Mouse (Mus musculus): Measurements from ENCODE around the gene Prr9. TPM values are rescaled to one million over a fixed set of nuclear protein-coding genes. Genes with fewer than 3 reads are reported as not detected.

Gene Prr9
- not detected in 2 replicates for polyA plus RNA-seq (2016; fragmentation: Nextera tagmentation; extraction: Ambion mirVana)

DNA sequence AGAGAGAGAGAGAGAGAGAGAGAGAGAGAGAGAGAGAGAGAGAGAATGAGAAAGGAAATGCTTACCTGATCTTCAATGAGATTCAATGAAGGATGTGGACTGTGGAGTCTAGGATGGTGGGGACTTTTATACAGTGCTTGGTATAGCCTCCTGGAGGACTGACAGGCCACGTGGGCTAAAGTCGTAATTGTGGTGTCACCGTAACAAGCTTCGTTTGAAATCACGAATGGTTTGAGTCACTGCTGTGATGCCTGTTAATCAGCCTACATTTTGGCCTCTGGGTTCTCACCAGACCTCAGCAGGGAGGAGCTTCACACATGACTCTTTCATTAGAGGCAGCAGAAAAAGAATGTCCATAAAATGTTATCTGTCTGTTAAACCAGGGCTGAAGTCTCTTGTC lies at the start of gene Prr9:
TSS of gene Prr9 (minus strand) at position 101 of the 400 bp plus-strand sequence.
- no peak for ATAC-seq (ENCODE audit: low FRiP score)
- no peak within 1 kb of the TSS for H3K9ac ChIP-seq
- H3K4me3 ChIP-seq (replicated peaks), result no peak within 1 kb of the TSS

DNA sequence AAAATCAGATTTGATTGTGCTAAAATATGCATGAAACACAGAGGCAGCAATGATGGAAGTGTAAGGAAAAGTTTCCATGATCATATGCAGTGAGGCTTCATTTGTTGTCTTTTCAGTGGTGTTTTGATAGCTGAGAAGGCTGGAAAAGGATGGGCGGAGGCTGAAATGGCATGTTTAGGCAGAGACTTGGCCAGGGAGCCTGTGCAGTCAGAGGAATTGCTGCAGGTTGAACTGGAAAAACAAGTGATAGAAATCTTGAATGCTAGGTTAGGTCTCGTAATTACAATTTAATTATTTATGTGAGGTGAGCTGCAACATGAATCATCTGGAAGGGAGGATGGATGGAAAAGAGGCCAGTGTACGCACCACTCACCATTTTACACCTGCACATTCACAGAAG lies 46.1 kb upstream of the Prr9 start:
- no peaks in the 10 kb centered on the region for H3K36me3 ChIP-seq (replicated peaks)
- H3K4me2 ChIP-seq, result no peak overlapping the region
- no peak overlapping the region for H3K9ac ChIP-seq
- H3K4me1 ChIP-seq, result no peaks in the 10 kb centered on the region
- H3K9me3 ChIP-seq, result no peaks in the 10 kb centered on the region
- WGBS, result 94% methylated on average over 3 of the region's 3 CpGs
- no peak overlapping the region for H3K27ac ChIP-seq
- ATAC-seq (ENCODE audit: low FRiP score), result no peak
- H3K4me3 ChIP-seq (replicated peaks), result no peak overlapping the region
- no peaks in the 10 kb centered on the region for H3K27me3 ChIP-seq

More for the DNA sequence above, at the start of gene Prr9:
- H3K4me1 ChIP-seq, result no peaks in the 10 kb centered on the region
- no peaks in the 10 kb centered on the region for H3K27me3 ChIP-seq
- no peak within 1 kb of the TSS for H3K27ac ChIP-seq
- no peak within 1 kb of the TSS for H3K4me2 ChIP-seq
- H3K9me3 ChIP-seq, result no peaks in the 10 kb centered on the region
- WGBS, result 89% methylated on average over 5 of the region's 5 CpGs
- no peaks in the 10 kb centered on the region for H3K36me3 ChIP-seq (replicated peaks)

DNA sequence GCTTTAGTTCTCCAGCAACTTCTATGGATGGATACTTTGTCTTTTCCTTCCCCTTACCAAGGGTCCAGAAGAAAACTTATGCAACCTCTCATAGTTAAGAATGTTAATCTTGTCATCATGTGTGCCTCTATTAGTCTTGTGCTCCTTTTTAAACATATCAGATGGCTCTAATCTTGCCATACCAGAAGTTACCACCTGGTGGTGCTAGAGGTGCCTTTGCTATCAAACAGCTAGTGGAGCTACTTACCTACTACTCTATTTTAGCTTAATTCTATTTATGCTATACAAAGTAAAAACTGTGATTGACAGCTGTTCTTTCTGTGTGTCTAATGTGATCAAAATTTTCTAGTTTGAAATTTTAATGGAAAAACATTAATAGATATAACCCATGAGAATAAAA lies 29.6 kb upstream of the Prr9 start:
- H3K4me1 ChIP-seq, result no peaks in the 10 kb centered on the region
- H3K4me3 ChIP-seq (replicated peaks), result no peak overlapping the region
- no peaks in the 10 kb centered on the region for H3K27me3 ChIP-seq
- no peaks in the 10 kb centered on the region for H3K36me3 ChIP-seq (replicated peaks)
- no peak overlapping the region for H3K9ac ChIP-seq
- no peaks in the 10 kb centered on the region for H3K9me3 ChIP-seq
- no peak for ATAC-seq (ENCODE audit: low FRiP score)
- no peak overlapping the region for H3K27ac ChIP-seq
- H3K4me2 ChIP-seq, result no peak overlapping the region

DNA sequence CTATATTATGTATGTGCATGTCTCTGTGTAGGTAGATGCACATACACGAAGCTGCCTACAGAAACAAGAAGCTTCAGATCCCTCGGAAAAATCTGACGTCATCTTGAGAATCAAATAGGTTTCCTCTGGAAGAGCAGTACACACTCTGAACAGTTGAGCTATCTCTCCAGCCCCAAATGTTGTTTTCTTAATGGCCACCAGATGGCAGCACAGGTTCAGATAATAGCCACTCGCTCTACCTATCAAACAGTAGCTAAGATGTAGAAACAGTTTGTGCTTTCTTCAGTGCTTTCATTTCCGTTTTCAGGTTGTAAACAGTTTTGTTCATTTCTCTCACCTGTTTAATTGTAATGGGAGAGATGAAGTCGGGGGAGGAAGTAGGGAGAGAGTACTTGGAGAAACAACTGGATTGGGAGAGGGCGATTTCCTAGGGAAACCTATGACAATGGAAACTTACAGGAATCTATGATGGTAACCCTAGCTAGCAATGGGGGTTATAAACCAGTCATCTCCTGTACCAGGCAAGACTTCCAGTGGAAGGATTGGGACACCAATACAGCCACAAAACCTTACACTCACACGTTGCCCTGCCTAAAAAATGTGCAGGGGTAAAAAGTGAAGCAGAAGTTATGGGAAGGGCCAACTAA lies 27.0 kb upstream of the Prr9 start:
- peak; percentile 88 for ATAC-seq (ENCODE audit: low FRiP score)
- Histone ChIP-seq H3K4me2 (no peak overlapping the region), H3K4me3 (replicated peaks) (no peak overlapping the region), H3K9me3 (no peaks in the 10 kb centered on the region), H3K4me1 (no peaks in the 10 kb centered on the region), H3K27ac (no peak overlapping the region), H3K36me3 (replicated peaks) (no peaks in the 10 kb centered on the region), H3K9ac (no peak overlapping the region), H3K27me3 (no peaks in the 10 kb centered on the region)
- 26% methylated on average over 8 of the region's 8 CpGs for WGBS

DNA sequence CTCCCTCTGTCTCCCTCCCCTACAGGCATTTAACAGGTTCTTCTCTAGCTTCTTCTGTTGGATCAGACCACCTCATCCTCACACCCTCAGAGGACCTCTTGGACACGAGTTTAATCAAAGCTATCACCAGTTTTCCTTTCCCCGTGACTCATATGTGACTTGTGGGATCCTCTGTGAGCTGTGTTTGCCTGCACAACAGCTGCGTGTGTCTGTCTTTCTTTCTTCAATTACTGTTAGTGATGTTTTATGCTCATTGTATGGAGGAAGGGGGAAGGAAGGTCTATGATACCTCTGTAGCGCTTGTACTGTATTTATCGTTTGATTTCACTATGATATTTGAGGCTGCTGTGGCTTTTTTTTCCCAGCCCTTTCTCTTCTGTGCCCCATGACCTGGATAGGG lies 24.2 kb upstream of the Prr9 start:
- Histone ChIP-seq H3K9ac (no peak overlapping the region), H3K36me3 (replicated peaks) (no peaks in the 10 kb centered on the region), H3K9me3 (no peaks in the 10 kb centered on the region), H3K4me3 (replicated peaks) (no peak overlapping the region), H3K27me3 (no peaks in the 10 kb centered on the region), H3K4me1 (no peaks in the 10 kb centered on the region), H3K27ac (no peak overlapping the region), H3K4me2 (no peak overlapping the region)
- ATAC-seq (ENCODE audit: low FRiP score), result no peak
- 80% methylated on average over 5 of the region's 5 CpGs for WGBS

DNA sequence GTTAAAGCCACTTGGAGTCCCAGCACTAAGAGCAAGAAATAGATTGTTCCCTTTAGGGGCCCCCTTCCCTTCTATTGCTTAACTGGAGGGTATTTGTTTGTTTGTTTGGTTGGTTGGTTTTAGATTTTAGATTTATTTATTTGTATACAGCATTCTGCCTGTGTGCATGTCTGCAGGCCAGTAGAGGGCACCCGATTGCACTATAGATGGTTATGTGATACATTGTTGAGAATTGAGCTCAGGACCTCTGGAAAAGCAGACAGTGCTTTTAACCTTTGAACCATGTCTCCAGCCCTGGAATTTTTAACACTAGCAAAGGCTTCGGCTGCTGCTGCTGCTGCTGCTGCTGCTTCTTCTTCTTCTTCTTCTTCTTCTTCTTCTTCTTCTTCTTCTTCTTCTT lies 23.7 kb upstream of the Prr9 start:
- ATAC-seq (ENCODE audit: low FRiP score), result no peak
- WGBS, result 63% methylated on average over 2 of the region's 2 CpGs

DNA sequence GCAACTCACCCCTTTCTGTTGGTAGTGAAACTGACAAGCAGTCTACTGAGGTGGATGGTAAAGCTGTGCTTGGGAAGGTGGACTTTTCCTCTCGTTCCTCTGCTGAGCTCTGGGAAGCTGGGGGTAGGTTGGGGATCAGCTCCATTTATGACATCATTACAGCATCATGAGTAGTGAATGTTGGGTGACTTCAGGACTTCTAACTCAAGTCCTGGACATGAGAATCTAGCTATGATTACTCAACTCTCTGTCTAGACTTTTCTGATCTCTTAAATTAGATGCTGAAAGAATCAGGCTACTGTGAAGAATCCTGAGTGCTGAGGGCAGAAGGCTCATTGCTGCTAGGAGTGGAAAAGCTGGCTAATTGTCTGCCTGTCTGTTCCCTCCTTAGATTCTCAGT lies 18.9 kb upstream of the Prr9 start, which contains the start of gene Lelp1:
TSS of gene Lelp1 (minus strand) at position 101 of the 400 bp plus-strand sequence.
- Histone ChIP-seq H3K9ac (no peak within 1 kb of the TSS), H3K27me3 (no peaks in the 10 kb centered on the region), H3K9me3 (no peaks in the 10 kb centered on the region), H3K4me3 (replicated peaks) (no peak within 1 kb of the TSS), H3K36me3 (replicated peaks) (no peaks in the 10 kb centered on the region), H3K27ac (no peak within 1 kb of the TSS), H3K4me1 (no peaks in the 10 kb centered on the region), H3K4me2 (no peak within 1 kb of the TSS)
- ATAC-seq (ENCODE audit: low FRiP score), result no peak
- 71% methylated on average over 1 of the region's 1 CpGs for WGBS

More for the DNA sequence above, 23.7 kb upstream of the Prr9 start:
- no peak overlapping the region for H3K4me2 ChIP-seq
- no peak overlapping the region for H3K27ac ChIP-seq
- H3K4me3 ChIP-seq (replicated peaks), result no peak overlapping the region
- H3K9me3 ChIP-seq, result no peaks in the 10 kb centered on the region
- no peak overlapping the region for H3K9ac ChIP-seq
- H3K4me1 ChIP-seq, result no peaks in the 10 kb centered on the region
- no peaks in the 10 kb centered on the region for H3K27me3 ChIP-seq
- H3K36me3 ChIP-seq (replicated peaks), result no peaks in the 10 kb centered on the region

DNA sequence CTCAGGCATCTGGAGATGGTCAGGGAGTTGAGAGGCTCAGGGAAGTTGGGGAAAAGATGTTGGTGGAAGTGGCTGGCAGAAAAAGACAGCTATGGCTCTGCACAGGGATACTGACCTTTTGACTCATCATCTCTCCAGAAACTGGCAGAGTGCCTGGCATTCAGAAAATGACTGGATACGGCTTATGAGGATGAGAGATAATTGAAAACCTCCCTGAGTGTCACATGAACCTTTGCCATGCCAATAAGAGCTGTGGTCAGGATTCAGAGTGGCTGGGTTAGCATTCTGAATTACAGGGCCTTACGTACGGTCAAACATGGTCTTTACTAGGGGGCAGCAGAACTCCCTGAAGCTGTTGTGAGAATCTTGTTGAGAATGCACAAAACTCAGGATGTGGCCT lies 2.8 kb downstream of the Prr9 start:
- no peaks in the 10 kb centered on the region for H3K36me3 ChIP-seq (replicated peaks)
- H3K4me1 ChIP-seq, result no peaks in the 10 kb centered on the region
- H3K27ac ChIP-seq, result no peak overlapping the region
- no peak overlapping the region for H3K4me2 ChIP-seq
- H3K4me3 ChIP-seq (replicated peaks), result no peak overlapping the region
- no peaks in the 10 kb centered on the region for H3K27me3 ChIP-seq
- ATAC-seq (ENCODE audit: low FRiP score), result no peak
- H3K9ac ChIP-seq, result no peak overlapping the region
- WGBS, result 86% methylated on average over 3 of the region's 3 CpGs
- no peaks in the 10 kb centered on the region for H3K9me3 ChIP-seq

DNA sequence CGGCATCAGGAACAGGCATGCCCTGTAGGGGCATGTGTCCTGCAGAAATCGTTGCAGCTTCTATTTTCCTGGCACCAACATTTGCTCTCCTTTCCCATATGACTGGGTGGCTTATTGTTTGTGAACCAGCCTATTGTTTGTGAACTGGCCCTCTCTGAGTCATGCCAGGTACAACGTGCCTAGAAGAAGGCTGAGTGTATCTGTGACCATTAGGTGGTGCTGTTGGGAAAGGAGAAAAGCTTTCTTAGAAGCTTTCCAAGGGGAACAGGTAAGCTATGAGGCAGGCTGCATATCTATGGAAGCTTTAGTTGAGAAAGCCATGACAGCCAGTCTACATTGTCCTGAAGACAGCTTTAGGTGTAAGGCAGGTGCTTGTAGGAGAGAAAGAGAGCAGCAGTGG lies 5.8 kb downstream of the Prr9 start:
- no peak for ATAC-seq (ENCODE audit: low FRiP score)
- no peak overlapping the region for H3K27ac ChIP-seq
- H3K4me2 ChIP-seq, result no peak overlapping the region
- no peaks in the 10 kb centered on the region for H3K9me3 ChIP-seq
- H3K9ac ChIP-seq, result no peak overlapping the region
- H3K4me1 ChIP-seq, result no peaks in the 10 kb centered on the region
- H3K4me3 ChIP-seq (replicated peaks), result no peak overlapping the region
- WGBS, result 31% methylated on average over 3 of the region's 3 CpGs
- H3K36me3 ChIP-seq (replicated peaks), result no peaks in the 10 kb centered on the region
- no peaks in the 10 kb centered on the region for H3K27me3 ChIP-seq

DNA sequence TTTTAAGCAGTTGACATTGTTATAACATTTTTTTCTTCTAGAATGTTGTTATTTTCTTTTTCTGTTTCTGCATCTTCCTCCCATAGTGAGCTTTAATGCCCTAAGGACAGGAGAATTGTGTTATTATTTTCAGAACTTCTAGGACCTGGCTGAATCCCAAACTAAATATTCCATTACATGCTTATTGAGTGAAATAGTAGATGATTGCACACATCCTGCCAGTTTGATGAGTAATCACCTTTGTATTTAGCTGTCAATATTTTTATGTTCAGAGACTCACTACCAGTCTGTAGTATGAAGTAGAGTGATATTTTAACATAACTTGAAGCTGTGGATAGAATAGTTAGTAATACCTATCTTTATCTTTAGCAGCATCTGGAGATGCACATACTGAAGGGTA lies 12.2 kb downstream of the Prr9 start:
- H3K9me3 ChIP-seq, result no peaks in the 10 kb centered on the region
- no peaks in the 10 kb centered on the region for H3K27me3 ChIP-seq
- H3K4me2 ChIP-seq, result no peak overlapping the region
- no peaks in the 10 kb centered on the region for H3K36me3 ChIP-seq (replicated peaks)
- H3K4me1 ChIP-seq, result peaks cover 4% of the 10 kb centered on the region; the same call in 1 of the 2 replicates
- no peak overlapping the region for H3K27ac ChIP-seq
- no peak overlapping the region for H3K9ac ChIP-seq
- no peak overlapping the region for H3K4me3 ChIP-seq (replicated peaks)
- ATAC-seq (ENCODE audit: low FRiP score), result no peak

DNA sequence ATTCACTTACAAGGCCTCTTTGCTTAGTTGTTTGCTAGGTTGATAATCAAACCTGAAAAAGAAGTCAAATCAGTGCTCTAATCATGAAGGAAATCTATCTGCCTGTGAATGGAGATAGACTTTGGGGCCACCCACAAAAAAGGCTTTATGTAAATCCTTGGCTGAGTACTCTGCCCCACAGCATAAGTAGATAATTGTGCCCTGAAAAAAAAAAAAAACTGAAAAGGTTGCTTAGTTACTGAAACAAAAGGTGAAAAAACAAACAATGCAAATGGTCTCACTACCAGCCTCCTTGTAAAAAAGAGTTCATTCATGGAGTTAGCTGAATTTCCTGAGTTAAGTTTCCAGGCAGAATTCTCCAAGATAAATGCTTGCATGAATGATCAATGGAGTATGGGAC lies 13.0 kb downstream of the Prr9 start:
- Histone ChIP-seq H3K4me1 (peaks cover 4% of the 10 kb centered on the region; the same call in 1 of the 2 replicates), H3K9me3 (no peaks in the 10 kb centered on the region), H3K4me3 (replicated peaks) (no peak overlapping the region), H3K36me3 (replicated peaks) (no peaks in the 10 kb centered on the region), H3K27me3 (no peaks in the 10 kb centered on the region), H3K9ac (no peak overlapping the region), H3K27ac (no peak overlapping the region), H3K4me2 (no peak overlapping the region)
- peak; percentile 46; the same call in 1 of the 2 replicates for ATAC-seq (ENCODE audit: low FRiP score)

DNA sequence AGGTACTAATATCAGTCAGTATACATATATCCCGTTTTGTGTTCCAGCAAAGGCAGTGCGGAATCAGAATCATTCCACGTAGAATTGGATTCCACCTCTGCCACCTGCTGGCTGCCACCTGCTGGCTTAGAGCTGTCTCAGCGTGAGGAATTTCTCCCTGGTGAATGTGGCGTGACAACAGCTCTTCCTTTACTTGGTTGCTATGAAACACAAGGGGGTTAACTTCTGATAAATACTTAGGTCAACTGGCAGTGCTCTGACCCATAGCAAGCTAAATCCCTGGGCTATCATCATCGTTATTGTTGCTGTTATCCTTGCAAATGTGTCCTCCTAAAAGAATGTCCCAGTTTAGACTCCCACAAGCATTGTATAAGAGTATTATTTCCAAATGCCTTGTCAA lies 17.2 kb downstream of the Prr9 start:
- no peak overlapping the region for H3K27ac ChIP-seq
- H3K9me3 ChIP-seq, result no peaks in the 10 kb centered on the region
- peaks cover 4% of the 10 kb centered on the region; the same call in 1 of the 2 replicates for H3K4me1 ChIP-seq
- no peak overlapping the region for H3K4me2 ChIP-seq
- 13% methylated on average over 6 of the region's 6 CpGs for WGBS
- ATAC-seq (ENCODE audit: low FRiP score), result no peak; the same call in 1 of the 2 replicates
- H3K4me3 ChIP-seq (replicated peaks), result no peak overlapping the region
- no peaks in the 10 kb centered on the region for H3K27me3 ChIP-seq
- no peaks in the 10 kb centered on the region for H3K36me3 ChIP-seq (replicated peaks)
- no peak overlapping the region for H3K9ac ChIP-seq

DNA sequence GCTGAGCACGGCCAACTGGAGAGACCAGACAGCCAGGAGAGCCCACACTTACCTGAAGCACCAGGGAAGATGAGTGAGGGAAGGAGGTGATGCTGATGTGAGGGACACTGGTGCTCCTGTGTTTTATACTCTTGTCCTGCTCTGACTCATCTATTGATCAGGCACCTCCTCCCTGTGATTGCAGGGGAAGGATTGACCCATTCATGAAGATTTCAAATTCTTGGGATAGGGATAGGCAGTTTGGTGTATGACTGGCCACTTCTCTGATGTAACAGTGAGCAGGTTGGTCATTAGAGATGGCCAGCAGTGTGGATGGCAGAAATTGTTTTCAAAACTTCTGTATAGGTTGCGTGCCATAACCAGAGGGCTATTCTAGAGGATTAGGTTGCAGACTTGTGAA lies 40.7 kb downstream of the Prr9 start, which contains the start of gene Lor:
TSS of gene Lor (minus strand) at position 101 of the 400 bp plus-strand sequence.
- Histone ChIP-seq H3K9me3 (no peaks in the 10 kb centered on the region), H3K4me2 (peak within 1 kb of the TSS; percentile 96), H3K36me3 (replicated peaks) (no peaks in the 10 kb centered on the region), H3K4me1 (0 out of 2 replicates have a peak, but pooled peaks cover 4% of the 10 kb centered on the region), H3K27ac (no peak within 1 kb of the TSS), H3K9ac (no peak within 1 kb of the TSS), H3K4me3 (replicated peaks) (peak within 1 kb of the TSS; percentile 75), H3K27me3 (peaks cover 40% of the 10 kb centered on the region)
- ATAC-seq (ENCODE audit: low FRiP score), result no peak
- 81% methylated on average over 2 of the region's 2 CpGs for WGBS

Data from forebrain, embryonic 12.5 days (tissue).